Mouse (Mus musculus) heart, adult 2 months (tissue): ENCODE results near the gene Frmpd2. TPM values are rescaled to one million over a fixed set of nuclear protein-coding genes. Genes with fewer than 3 reads are reported as not detected.

Experiments used
- DNase-seq, 2 experiments: peaks; one replicate each; pipeline ENCODE4 v3.0.0; 2021
- H3K27ac ChIP-seq: fragments of 200-600 bp; 2 replicates; pipeline ENCODE4 v1.8.1; 2022
- H3K27me3 ChIP-seq: fragments of 200-500 bp; 2 replicates; pipeline ENCODE4 v1.6.1; 2012; ENCODE audit warnings: mild to moderate bottlenecking, low read length, inconsistent platforms, mixed read lengths; ENCODE audit not compliant: control insufficient read depth, insufficient read depth
- H3K36me3 ChIP-seq: fragments of 200-500 bp; 2 replicates; pipeline ENCODE4 v1.6.1; 2012; ENCODE audit warnings: low read length, inconsistent platforms; ENCODE audit not compliant: control insufficient read depth, insufficient read depth
- H3K4me1 ChIP-seq: fragments of 200-500 bp; 2 replicates; pipeline ENCODE4 v1.6.1; 2011; ENCODE audit warnings: low read length; ENCODE audit not compliant: control insufficient read depth, insufficient read depth
- H3K4me3 ChIP-seq: fragments of 200-600 bp; 2 replicates; pipeline ENCODE4 v1.8.1; 2022
- H3K79me2 ChIP-seq: fragments of 200-500 bp; replicated peaks from 2 replicates; pipeline ENCODE4 v1.6.1; 2012; ENCODE audit warnings: mild to moderate bottlenecking, inconsistent platforms, low read length, moderate library complexity, mixed read lengths; ENCODE audit not compliant: control insufficient read depth, insufficient read depth
- H3K9ac ChIP-seq: fragments of 200-500 bp; 2 replicates; pipeline ENCODE4 v1.6.1; 2012; ENCODE audit warnings: low read depth, mild to moderate bottlenecking, control low read depth, inconsistent platforms, low read length, mixed read lengths
- CTCF ChIP-seq: fragments of 200-600 bp; IDR thresholded peaks from 2 replicates; pipeline ENCODE4 v1.8.1; 2022; ENCODE audit warnings: antibody characterized with exemption, mild to moderate bottlenecking, moderate library complexity
- EP300 ChIP-seq: fragments of 200-500 bp; IDR thresholded peaks from 2 replicates; pipeline ENCODE4 v1.6.1; 2011; ENCODE audit warnings: low read depth, low read length, control low read depth; ENCODE audit not compliant: insufficient read depth
- POLR2A ChIP-seq: fragments of 200-500 bp; IDR thresholded peaks from 2 replicates; pipeline ENCODE4 v1.6.1; 2011; ENCODE audit warnings: mild to moderate bottlenecking, low read depth, low read length, control low read depth; ENCODE audit not compliant: insufficient read depth
- WGBS: fragments of 180-500 bp; shearing (Covaris S2); methylation state at CpG from one replicate; pipeline ENCODE4 v1.1.7; 2018; 5-methylcytosine and 5-hydroxymethylcytosine counted together
- intact Hi-C: fragments of 180-260 bp; cut with DNase I; formaldehyde crosslinking; loops from one replicate; pipeline ENCODE4 v1.15.1; 2025
- polyA plus RNA-seq: library from polyadenylated mRNA; depleted of rRNA; stranded (reverse); fragments of >200 nt; gene quantifications from 2 replicates; pipeline ENCODE4 v1.2.3, GENCODE M21; 2012
- total RNA-seq, 2 experiments: library from RNA; stranded (reverse); gene quantifications; 2 replicates each; pipeline ENCODE4 v1.2.3; 2021

The Frmpd2 gene
- total and polyA plus RNA-seq, 3 experiments: 0.21 TPM; not detected in 2

GRCm38 (mm10) chr14:33497418-33497817, 25.9 kb downstream of the Frmpd2 start:
- intact Hi-C loops: no loop called here
- H3K27me3 ChIP-seq: no peaks in the 10 kb centered on the region
- H3K79me2 ChIP-seq: no peaks in the 10 kb centered on the region
- WGBS: 45% methylated on average over 5 of the region's 5 CpGs
- H3K4me3 ChIP-seq: no peak overlapping the region
- H3K9ac ChIP-seq: no peak overlapping the region
- H3K27ac ChIP-seq: no peak overlapping the region
- H3K36me3 ChIP-seq: no peaks in the 10 kb centered on the region
- TF ChIP-seq POLR2A: no peak
- TF ChIP-seq EP300: no peak
- no peak for TF ChIP-seq CTCF
- H3K4me1 ChIP-seq: peaks cover 8% of the 10 kb centered on the region
- DNase-seq: peak in 1 of 2 experiments; percentile 14

DNA sequence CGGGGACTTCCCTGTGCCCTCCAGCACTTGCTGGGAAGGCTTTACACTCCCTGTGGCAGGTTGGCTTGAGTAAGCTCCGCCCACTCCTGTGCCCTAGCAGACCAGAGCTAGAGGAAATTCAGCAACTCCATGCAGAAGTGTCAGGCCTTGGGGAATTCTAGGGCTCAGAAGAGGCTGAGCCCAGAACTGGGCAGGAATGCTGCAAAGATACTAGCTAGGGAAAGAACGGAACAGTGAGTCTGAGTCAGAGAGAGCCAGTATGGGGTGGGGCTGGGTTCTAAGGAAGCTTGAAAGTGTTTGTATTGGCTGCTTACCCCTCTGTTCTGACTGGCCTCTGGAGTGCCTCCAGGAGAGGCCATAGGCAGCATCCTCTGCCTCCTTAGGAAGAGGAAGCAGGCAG, 27.4 kb downstream of the Frmpd2 start:
- Histone ChIP-seq H3K27ac (no peak overlapping the region), H3K79me2 (no peaks in the 10 kb centered on the region), H3K4me3 (no peak overlapping the region), H3K9ac (no peak overlapping the region), H3K27me3 (no peaks in the 10 kb centered on the region), H3K4me1 (peaks cover 8% of the 10 kb centered on the region), H3K36me3 (no peaks in the 10 kb centered on the region)
- no peak for TF ChIP-seq EP300
- TF ChIP-seq CTCF: no peak
- no peak for TF ChIP-seq POLR2A
- peak; percentile 41 to 62 for DNase-seq
- whole genome bisulfite sequencing: 40% methylated on average over 3 of the region's 3 CpGs
- intact Hi-C loops: no loop called here

GRCm38 (mm10) chr14:33500631-33501030, 29.1 kb downstream of the Frmpd2 start:
- peak; percentile 40 to 72 for DNase-seq
- no peak overlapping the region for H3K4me3 ChIP-seq
- H3K4me1 ChIP-seq: peaks cover 8% of the 10 kb centered on the region
- no peaks in the 10 kb centered on the region for H3K79me2 ChIP-seq
- no peaks in the 10 kb centered on the region for H3K36me3 ChIP-seq
- no peak overlapping the region for H3K9ac ChIP-seq
- TF ChIP-seq POLR2A: no peak
- no peak for TF ChIP-seq CTCF
- TF ChIP-seq EP300: no peak
- H3K27me3 ChIP-seq: no peaks in the 10 kb centered on the region
- H3K27ac ChIP-seq: peak overlapping the region; percentile 40; the same call in 1 of the 2 replicates
- 57% methylated on average over 10 of the region's 10 CpGs for WGBS
- intact Hi-C loops: no loop called here

DNA sequence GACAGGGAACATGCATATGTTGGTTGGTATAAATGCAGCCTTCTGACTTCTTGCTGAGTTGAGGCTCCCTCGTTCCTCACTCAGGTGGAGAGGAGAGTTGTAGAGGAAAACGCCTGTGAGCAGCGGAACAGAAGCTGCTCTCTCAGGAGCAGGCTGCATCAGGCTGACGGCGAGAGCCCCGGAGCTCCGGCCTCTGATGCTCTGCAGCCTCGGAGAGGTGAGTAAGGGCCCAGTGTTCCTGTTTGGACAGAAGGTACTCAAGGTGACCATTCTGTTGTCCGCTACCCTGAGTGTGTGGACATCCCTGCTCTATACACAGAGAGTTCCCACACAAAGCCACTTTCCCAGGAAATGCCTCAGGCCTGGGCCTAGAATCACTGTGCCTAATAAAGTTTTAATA, 31.8 kb downstream of the Frmpd2 start:
- Histone ChIP-seq H3K27me3 (no peaks in the 10 kb centered on the region), H3K79me2 (no peaks in the 10 kb centered on the region), H3K9ac (no peak overlapping the region), H3K4me1 (peaks cover 8% of the 10 kb centered on the region), H3K4me3 (no peak overlapping the region), H3K36me3 (no peaks in the 10 kb centered on the region), H3K27ac (no peak overlapping the region)
- DNase-seq: no peak
- 86% methylated on average over 9 of the region's 9 CpGs for WGBS
- intact Hi-C loops: no loop called here
- TF ChIP-seq POLR2A (no peak), CTCF (no peak), EP300 (no peak)

DNA sequence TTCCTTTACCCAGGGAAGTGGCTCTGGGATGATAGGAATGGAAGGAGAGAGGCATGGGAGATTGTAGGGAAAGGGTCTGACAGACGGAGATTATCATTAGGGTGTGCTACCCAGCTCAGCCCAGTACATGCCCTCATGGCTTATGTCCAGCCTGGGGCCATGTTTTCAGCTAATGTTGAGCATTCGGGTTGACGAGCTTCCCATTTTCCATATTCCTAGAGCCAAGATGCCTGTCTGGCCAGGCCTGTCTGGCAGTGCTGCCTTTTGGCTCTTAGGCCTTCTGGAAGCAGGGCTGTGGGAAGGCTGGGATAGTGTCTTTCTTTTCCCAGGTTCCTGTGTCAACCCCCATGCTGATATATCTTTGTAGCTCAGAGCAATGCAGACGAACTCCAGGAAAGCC, 35.2 kb downstream of the Frmpd2 start:
- TF ChIP-seq CTCF (no peak), EP300 (no peak), POLR2A (no peak)
- 51% methylated on average over 4 of the region's 4 CpGs for WGBS
- H3K27ac ChIP-seq: no peak overlapping the region
- intact Hi-C loops: no loop called here
- no peaks in the 10 kb centered on the region for H3K36me3 ChIP-seq
- H3K9ac ChIP-seq: no peak overlapping the region
- no peaks in the 10 kb centered on the region; the same call in 1 of the 2 replicates for H3K4me1 ChIP-seq
- H3K4me3 ChIP-seq: no peak overlapping the region
- DNase-seq: peak in 1 of 2 experiments; percentile 7
- no peaks in the 10 kb centered on the region for H3K79me2 ChIP-seq
- no peaks in the 10 kb centered on the region for H3K27me3 ChIP-seq

GRCm38 (mm10) chr14:33508660-33509059, 37.2 kb downstream of the Frmpd2 start:
- Histone ChIP-seq H3K36me3 (no peaks in the 10 kb centered on the region), H3K4me3 (no peak overlapping the region), H3K4me1 (no peaks in the 10 kb centered on the region; the same call in 1 of the 2 replicates), H3K9ac (no peak overlapping the region), H3K27ac (no peak overlapping the region), H3K79me2 (no peaks in the 10 kb centered on the region), H3K27me3 (no peaks in the 10 kb centered on the region)
- 85% methylated on average over 1 of the region's 1 CpGs for WGBS
- DNase-seq: no peak
- TF ChIP-seq EP300: no peak
- no peak for TF ChIP-seq POLR2A
- no peak for TF ChIP-seq CTCF
- intact Hi-C loops: no loop called here
